Mouse (Mus musculus) stomach, embryonic 15.5 days (tissue): ENCODE measurements at regions not wholly inside any gene's neighbourhood (a gene's known extent, or its start where the extent isn't known, plus 50 kb on each side); places are given as distances from the start of the nearest gene placed in this dataset.

Experiments used
- ATAC-seq: fragments of 200-750 bp; cut with Nextera tagmentation; 2 replicates; pipeline ENCODE4 v1.8.0; 2017; ENCODE audit warnings: low read depth, moderate number of reproducible peaks, moderate TSS enrichment; ENCODE audit not compliant: insufficient read depth, low FRiP score
- H3K27ac ChIP-seq: fragments of 300-500 bp; sonication (generic); 2 replicates; pipeline ENCODE4 v1.5.1; 2015; ENCODE audit warnings: mild to moderate bottlenecking, inconsistent platforms
- H3K27me3 ChIP-seq: fragments of 300-500 bp; sonication (generic); replicated peaks from 2 replicates; pipeline ENCODE4 v1.6.1; 2015; ENCODE audit warnings: inconsistent platforms
- H3K36me3 ChIP-seq: fragments of 300-500 bp; sonication (generic); 2 replicates; pipeline ENCODE4 v1.6.1; 2015; ENCODE audit warnings: inconsistent platforms
- H3K4me1 ChIP-seq: fragments of 300-500 bp; sonication (generic); 2 replicates; pipeline ENCODE4 v1.6.1; 2015; ENCODE audit warnings: inconsistent platforms
- H3K4me2 ChIP-seq: fragments of 300-500 bp; sonication (generic); 2 replicates; pipeline ENCODE4 v1.6.1; 2015; ENCODE audit warnings: mild to moderate bottlenecking, inconsistent platforms
- H3K4me3 ChIP-seq: fragments of 300-500 bp; sonication (generic); replicated peaks from 2 replicates; pipeline ENCODE4 v1.5.1; 2015; ENCODE audit warnings: inconsistent platforms
- H3K9ac ChIP-seq: fragments of 300-500 bp; sonication (generic); 2 replicates; pipeline ENCODE4 v1.6.1; 2015; ENCODE audit warnings: inconsistent platforms
- H3K9me3 ChIP-seq: fragments of 300-500 bp; sonication (generic); 2 replicates; pipeline ENCODE4 v1.6.1; 2016; ENCODE audit warnings: inconsistent platforms
- WGBS: fragments of 180-500 bp; shearing (Covaris S2); methylation state at CpG from one replicate; pipeline ENCODE4 v1.1.7; 2015; 5-methylcytosine and 5-hydroxymethylcytosine counted together

DNA sequence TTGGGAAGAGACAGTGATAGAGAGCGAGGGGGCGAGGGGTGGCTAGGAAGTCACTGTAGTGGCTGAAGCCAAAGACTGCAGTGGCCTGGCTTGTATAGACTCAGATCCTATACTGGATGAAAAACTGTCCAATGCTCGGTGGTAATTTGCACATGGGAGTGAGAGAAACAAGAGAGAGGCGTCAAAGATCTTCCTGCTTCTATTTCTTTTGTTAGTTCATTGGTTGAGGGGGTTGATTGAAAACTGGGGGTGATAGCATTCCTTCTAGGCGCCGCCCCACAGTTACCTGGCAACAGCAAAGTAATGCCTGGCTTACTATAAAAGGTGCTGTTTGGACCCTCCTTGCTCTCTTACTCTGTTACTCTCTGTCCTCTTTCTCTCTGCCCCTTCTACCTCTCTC, 465.3 kb upstream of the Smim15 start:
- 84% methylated on average over 6 of the region's 6 CpGs for WGBS
- no peak overlapping the region for H3K4me3 ChIP-seq

DNA sequence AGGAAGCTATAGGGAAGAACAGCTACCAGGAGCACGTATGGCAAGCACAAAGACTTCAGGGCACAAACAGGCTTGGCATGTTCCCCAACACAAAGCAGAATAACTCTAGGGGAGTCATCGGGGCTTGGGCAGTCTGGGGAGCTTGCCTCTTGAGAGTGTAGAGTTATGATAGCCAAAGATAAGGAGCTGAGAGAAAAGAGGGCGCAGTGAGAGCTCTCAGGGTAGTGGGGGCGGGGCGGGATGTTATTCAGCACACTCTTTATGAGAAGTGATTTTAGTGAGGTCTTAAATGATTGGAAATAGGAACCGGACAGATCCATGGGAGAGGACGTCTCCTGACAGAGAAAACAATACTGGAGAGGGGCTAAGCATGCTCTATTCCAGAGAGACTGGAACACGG, 466.4 kb upstream of the Smim15 start:
- ATAC-seq, result no peak; the same call in 1 of the 2 replicates
- H3K4me2 ChIP-seq, result no peak overlapping the region
- no peaks in the 10 kb centered on the region for H3K9me3 ChIP-seq
- no peaks in the 10 kb centered on the region for H3K27me3 ChIP-seq
- no peak overlapping the region for H3K27ac ChIP-seq
- H3K36me3 ChIP-seq, result no peaks in the 10 kb centered on the region
- 70% methylated on average over 8 of the region's 8 CpGs for WGBS
- H3K9ac ChIP-seq, result no peak overlapping the region
- no peak overlapping the region for H3K4me3 ChIP-seq
- H3K4me1 ChIP-seq, result no peaks in the 10 kb centered on the region

More for the DNA sequence above, 465.3 kb upstream of the Smim15 start:
- Histone ChIP-seq H3K9me3 (no peaks in the 10 kb centered on the region), H3K36me3 (no peaks in the 10 kb centered on the region), H3K4me1 (no peaks in the 10 kb centered on the region), H3K27ac (no peak overlapping the region), H3K27me3 (no peaks in the 10 kb centered on the region), H3K9ac (no peak overlapping the region), H3K4me2 (no peak overlapping the region)
- ATAC-seq, result no peak

DNA sequence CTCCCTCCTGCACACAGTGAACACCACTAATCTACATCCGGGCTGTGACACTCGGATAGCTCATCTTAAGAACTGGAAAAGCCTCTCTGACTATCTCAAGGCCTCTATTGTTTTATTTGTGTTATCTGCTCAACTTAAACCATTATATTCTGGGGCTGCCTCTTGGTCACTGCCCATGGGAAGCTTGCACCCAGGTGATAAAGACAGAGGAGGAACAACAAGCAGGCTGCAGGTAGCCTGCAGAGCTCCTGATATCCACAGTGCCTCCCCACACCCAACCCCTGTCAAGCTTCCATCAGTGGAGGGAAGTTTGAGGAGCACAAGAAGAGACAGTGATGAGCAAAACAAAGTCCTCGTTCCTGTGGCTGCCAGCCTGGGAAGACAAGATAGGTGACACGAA, 467.0 kb upstream of the Smim15 start:
- ATAC-seq, result peak; percentile 79
- H3K27ac ChIP-seq, result no peak overlapping the region
- no peak overlapping the region for H3K4me2 ChIP-seq
- H3K4me1 ChIP-seq, result no peaks in the 10 kb centered on the region
- no peak overlapping the region for H3K9ac ChIP-seq
- no peaks in the 10 kb centered on the region for H3K27me3 ChIP-seq
- WGBS, result 58% methylated on average over 4 of the region's 4 CpGs
- H3K36me3 ChIP-seq, result no peaks in the 10 kb centered on the region
- no peak overlapping the region for H3K4me3 ChIP-seq
- no peaks in the 10 kb centered on the region for H3K9me3 ChIP-seq

DNA sequence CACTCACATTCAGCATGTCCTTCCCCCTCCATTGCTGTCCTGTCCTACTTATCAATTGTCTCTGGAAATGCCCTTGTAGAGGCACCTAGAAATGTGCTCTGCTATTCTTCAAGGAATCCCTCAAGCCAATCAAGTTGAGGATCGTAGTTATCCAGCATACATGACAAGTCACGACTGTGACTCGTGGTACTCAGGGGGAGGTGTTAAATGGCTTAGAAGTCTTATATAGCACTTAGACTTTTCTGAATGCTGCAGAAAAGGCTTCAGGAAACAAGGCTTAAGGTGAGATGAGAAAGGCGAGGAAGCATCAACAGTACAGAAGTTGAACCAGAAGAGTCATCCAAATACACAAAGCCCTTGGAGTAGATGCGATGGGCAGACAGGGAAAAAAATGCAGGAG, 467.5 kb upstream of the Smim15 start:
- H3K36me3 ChIP-seq, result no peaks in the 10 kb centered on the region
- WGBS, result 83% methylated on average over 5 of the region's 5 CpGs

DNA sequence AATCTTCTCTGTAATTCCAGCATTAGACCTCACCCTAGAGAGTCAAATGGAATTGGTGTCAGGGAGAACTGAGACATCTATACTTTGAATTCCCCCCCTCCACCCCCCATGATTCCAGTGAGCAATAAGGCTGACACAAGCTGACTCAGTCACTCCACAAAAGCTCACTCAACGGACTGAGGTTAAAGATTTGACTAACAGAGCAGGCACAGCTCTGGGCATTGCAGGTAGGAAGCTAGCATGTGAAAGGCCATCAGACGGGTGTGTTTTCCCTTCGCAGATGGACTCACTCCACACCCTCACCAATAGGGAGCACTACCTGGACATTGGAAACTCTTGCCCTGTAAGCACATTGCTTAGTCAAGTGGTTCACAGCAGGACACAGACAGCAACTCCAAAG, 469.2 kb upstream of the Smim15 start:
- 83% methylated on average over 3 of the region's 3 CpGs for WGBS
- H3K4me2 ChIP-seq, result no peak overlapping the region
- ATAC-seq, result no peak

More for the DNA sequence above, 467.5 kb upstream of the Smim15 start:
- Histone ChIP-seq H3K4me1 (no peaks in the 10 kb centered on the region), H3K27ac (no peak overlapping the region), H3K4me2 (no peak overlapping the region), H3K27me3 (no peaks in the 10 kb centered on the region), H3K4me3 (no peak overlapping the region), H3K9me3 (no peaks in the 10 kb centered on the region), H3K9ac (no peak overlapping the region)
- no peak for ATAC-seq

DNA sequence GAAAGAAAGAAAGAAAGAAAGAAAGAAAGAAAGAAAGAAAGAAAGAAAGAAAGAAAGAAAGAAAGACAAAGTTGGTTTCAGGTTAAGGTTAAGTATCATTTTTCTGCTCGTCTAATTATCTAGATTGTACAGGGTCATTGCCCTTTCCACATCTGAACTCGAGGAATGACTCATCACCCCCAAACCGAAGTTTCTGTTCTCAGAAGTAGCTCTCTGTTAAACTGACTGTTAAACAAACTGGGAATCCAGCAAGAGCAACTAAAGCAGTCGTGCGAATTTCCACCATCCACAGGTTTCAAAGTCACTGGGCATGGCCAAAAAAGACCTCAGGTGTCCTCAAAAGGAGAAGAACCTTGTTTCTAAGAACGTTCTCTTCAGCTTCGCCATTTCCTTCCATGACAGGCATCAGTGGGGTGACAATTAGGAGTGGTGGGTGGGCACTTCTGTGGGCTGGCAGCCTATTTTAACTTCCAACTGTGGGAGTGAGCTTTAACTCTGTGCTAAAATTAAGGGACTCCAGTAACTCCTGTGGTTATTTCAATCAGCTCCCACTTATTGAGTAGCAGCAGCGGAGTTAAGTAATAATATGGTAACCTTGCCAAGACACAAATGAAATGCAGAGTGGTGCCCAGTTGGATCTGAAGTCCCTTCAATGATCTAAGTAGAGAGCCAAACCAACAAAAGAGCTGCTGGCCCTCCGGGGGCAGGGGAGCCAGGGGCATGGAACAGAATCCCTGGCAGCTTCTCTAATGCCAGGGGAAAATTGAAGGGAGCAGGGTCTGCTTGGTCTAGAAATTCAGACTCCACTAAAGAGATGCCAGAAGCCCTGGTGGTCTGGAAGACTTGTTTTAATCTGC, 470.5 kb upstream of the Smim15 start:
- H3K9me3 ChIP-seq, result no peaks in the 10 kb centered on the region
- 73% methylated on average over 9 of the region's 9 CpGs for WGBS
- no peaks in the 10 kb centered on the region for H3K27me3 ChIP-seq
- no peak for ATAC-seq
- no peak overlapping the region for H3K4me2 ChIP-seq
- H3K4me3 ChIP-seq, result no peak overlapping the region
- no peaks in the 10 kb centered on the region for H3K4me1 ChIP-seq
- no peaks in the 10 kb centered on the region for H3K36me3 ChIP-seq
- no peak overlapping the region for H3K27ac ChIP-seq
- H3K9ac ChIP-seq, result no peak overlapping the region

More for the DNA sequence above, 469.2 kb upstream of the Smim15 start:
- Histone ChIP-seq H3K9ac (no peak overlapping the region), H3K4me3 (no peak overlapping the region), H3K36me3 (no peaks in the 10 kb centered on the region), H3K27me3 (no peaks in the 10 kb centered on the region), H3K4me1 (no peaks in the 10 kb centered on the region), H3K9me3 (no peaks in the 10 kb centered on the region), H3K27ac (no peak overlapping the region)

DNA sequence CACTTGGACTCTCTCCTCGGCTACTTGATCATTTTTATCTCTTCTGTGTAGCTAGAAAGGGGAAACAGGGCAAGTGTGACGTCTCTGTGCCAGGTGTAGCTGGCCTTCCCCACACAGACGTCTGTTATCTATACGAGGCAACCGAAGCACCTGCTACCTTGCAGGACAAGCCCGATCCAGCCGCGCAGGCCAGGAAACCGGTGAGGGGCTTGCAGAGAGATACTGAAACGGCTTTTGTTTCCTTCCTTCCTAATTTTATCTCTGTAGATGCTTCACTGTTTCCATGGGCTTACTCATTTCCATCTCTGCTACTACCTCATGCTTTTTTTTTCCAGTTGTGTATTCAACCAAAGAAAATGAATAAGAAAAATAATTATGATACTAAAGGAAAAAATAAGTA, 472.7 kb upstream of the Smim15 start:
- Histone ChIP-seq H3K27ac (no peak overlapping the region), H3K4me2 (no peak overlapping the region), H3K9ac (no peak overlapping the region), H3K4me1 (no peaks in the 10 kb centered on the region), H3K4me3 (no peak overlapping the region), H3K27me3 (no peaks in the 10 kb centered on the region), H3K9me3 (no peaks in the 10 kb centered on the region), H3K36me3 (no peaks in the 10 kb centered on the region)
- ATAC-seq, result no peak
- WGBS, result 67% methylated on average over 10 of the region's 10 CpGs

DNA sequence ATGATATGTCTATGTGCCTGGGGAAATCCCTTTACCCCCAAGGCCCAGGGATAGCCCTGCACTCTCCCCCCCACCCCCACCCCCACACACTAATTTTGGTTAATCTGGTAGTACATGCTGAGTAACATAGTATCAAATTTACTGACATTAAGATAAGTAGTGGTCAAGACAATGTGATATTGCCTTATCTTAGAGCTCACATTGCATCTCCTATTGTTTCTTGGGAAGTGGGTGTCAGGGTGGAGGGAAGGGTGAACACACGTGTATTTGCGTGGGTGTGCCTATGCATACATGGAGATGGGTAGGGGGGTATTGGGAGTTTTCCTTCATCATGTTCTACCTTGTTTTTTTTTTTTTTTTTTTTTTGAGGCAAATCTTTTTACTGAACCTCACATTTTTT, 474.8 kb upstream of the Smim15 start:
- H3K4me1 ChIP-seq, result no peaks in the 10 kb centered on the region
- no peak overlapping the region for H3K27ac ChIP-seq
- WGBS, result 76% methylated on average over 2 of the region's 2 CpGs
- no peaks in the 10 kb centered on the region for H3K27me3 ChIP-seq
- H3K9me3 ChIP-seq, result no peaks in the 10 kb centered on the region
- H3K4me3 ChIP-seq, result no peak overlapping the region
- no peaks in the 10 kb centered on the region for H3K36me3 ChIP-seq
- ATAC-seq, result no peak
- H3K4me2 ChIP-seq, result no peak overlapping the region
- H3K9ac ChIP-seq, result no peak overlapping the region

DNA sequence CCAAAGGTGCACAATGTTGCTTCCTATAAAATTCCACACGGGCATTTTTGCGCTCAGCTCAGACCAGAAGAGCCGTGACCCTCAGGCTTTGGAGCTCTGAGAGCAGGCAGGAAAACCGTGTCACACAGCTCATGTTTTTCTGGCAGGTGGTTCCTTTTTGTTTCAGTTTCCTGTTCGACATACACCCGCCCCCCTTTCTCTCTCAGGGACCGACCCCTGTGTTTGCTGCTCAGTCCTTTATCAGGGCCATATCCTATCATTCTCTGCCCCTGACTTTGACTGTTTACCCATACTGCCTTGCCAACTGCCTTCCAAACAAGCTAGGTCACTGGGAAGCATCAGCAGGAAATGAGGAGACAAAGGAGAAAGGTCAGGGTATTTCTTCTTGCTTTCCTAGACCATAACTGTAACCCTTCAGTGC, 475.5 kb upstream of the Smim15 start:
- ATAC-seq, result no peak; the same call in 1 of the 2 replicates
- WGBS, result 30% methylated on average over 7 of the region's 7 CpGs
- H3K9me3 ChIP-seq, result no peaks in the 10 kb centered on the region
- no peak overlapping the region for H3K4me3 ChIP-seq
- H3K27ac ChIP-seq, result no peak overlapping the region
- H3K9ac ChIP-seq, result no peak overlapping the region
- no peaks in the 10 kb centered on the region for H3K4me1 ChIP-seq
- no peaks in the 10 kb centered on the region for H3K36me3 ChIP-seq
- H3K27me3 ChIP-seq, result no peaks in the 10 kb centered on the region
- H3K4me2 ChIP-seq, result no peak overlapping the region

DNA sequence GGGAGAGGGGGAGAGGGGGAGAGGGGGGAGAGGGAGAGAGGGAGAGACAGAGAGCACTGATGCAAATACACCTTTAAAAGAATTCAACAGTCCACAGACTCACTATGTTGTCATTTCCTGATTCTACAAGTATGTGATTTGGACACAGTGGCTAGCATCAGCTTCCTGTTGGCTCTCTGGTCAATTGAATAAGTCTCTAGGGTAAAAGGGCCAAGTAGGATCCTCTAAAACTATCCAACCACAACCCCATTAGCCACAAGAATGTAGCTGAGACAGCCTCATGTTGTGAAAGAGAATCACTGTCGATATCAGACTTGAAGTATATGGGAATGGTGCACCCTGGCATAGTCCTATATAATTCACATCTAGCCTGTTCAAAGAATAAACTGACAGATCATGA, 481.8 kb upstream of the Smim15 start:
- H3K4me1 ChIP-seq, result no peaks in the 10 kb centered on the region
- no peaks in the 10 kb centered on the region for H3K27me3 ChIP-seq
- no peak for ATAC-seq
- no peaks in the 10 kb centered on the region for H3K36me3 ChIP-seq
- H3K9ac ChIP-seq, result no peak overlapping the region
- no peak overlapping the region for H3K4me2 ChIP-seq
- no peaks in the 10 kb centered on the region for H3K9me3 ChIP-seq
- H3K27ac ChIP-seq, result no peak overlapping the region
- H3K4me3 ChIP-seq, result no peak overlapping the region
- WGBS, result 91% methylated on average over 1 of the region's 1 CpGs

DNA sequence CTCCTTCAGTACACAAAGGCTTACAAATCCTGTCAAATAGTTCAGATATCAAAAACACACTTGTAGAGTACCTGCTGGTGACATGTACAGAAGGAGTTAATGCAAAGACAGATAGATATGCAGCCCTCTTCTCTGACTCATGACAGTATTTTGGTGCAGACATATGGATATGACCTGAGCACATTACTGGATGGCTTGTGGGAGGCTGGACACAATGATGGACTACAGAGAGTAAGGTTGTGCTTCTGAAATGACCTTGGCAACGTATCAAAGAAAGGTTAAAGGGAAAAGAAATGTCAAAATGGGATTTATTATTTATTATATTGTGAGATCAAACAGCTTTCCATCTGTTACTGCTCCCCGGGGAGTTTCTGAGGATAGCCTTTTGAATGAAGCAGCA, 482.7 kb upstream of the Smim15 start:
- H3K9ac ChIP-seq, result no peak overlapping the region
- no peak overlapping the region for H3K4me3 ChIP-seq
- H3K9me3 ChIP-seq, result no peaks in the 10 kb centered on the region
- no peak overlapping the region for H3K27ac ChIP-seq
- H3K36me3 ChIP-seq, result no peaks in the 10 kb centered on the region
- WGBS, result 43% methylated on average over 2 of the region's 2 CpGs
- H3K4me2 ChIP-seq, result no peak overlapping the region
- no peak for ATAC-seq
- no peaks in the 10 kb centered on the region for H3K4me1 ChIP-seq
- no peaks in the 10 kb centered on the region for H3K27me3 ChIP-seq

DNA sequence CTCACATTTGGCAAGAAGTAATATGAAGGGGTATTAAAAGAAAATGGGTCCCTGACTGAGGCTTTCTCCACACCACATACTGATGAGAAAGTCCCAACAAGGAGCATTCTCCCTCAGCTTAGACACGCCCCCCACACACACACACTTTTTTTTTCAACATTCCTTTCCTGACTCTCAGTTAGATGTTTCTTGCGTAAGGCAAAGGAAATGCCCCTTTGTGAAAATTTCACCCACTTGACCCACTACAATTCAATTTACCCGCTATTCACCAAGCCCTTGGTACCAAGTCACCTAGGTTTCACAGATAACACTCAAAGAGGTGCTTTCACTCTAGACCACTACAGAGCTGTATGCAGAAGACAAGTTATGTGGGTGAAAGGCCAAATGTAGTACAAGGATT, 488.3 kb upstream of the Smim15 start:
- Histone ChIP-seq H3K27me3 (no peaks in the 10 kb centered on the region), H3K4me3 (no peak overlapping the region), H3K4me1 (no peaks in the 10 kb centered on the region), H3K9ac (no peak overlapping the region), H3K4me2 (no peak overlapping the region), H3K9me3 (no peaks in the 10 kb centered on the region), H3K36me3 (no peaks in the 10 kb centered on the region), H3K27ac (no peak overlapping the region)
- ATAC-seq, result no peak
- WGBS, result 66% methylated on average over 3 of the region's 3 CpGs

DNA sequence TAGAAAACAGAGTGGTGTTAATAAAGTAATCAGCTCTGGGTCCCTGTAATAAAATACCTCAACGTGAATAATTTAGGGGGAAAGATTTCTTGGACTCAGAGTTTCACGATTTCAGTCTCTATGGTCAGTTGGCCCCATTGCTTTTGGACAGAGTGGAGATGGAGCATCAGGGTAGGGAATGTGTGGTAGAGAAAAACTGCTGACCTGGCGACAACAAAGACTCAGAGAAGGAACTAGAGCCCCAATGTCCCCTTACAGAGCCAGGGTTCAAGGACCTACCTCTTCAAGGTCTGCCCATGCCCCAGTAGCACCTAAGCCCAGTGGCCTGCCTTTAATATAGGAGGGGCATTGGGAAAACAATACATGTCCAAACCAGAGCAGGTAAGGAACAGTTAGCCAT, 490.2 kb upstream of the Smim15 start:
- H3K4me1 ChIP-seq, result no peaks in the 10 kb centered on the region
- no peak overlapping the region for H3K4me3 ChIP-seq
- no peaks in the 10 kb centered on the region for H3K27me3 ChIP-seq
- no peak overlapping the region for H3K27ac ChIP-seq
- no peaks in the 10 kb centered on the region for H3K36me3 ChIP-seq
- no peak overlapping the region for H3K9ac ChIP-seq
- 83% methylated on average over 3 of the region's 3 CpGs for WGBS
- no peak overlapping the region for H3K4me2 ChIP-seq
- no peaks in the 10 kb centered on the region for H3K9me3 ChIP-seq
- no peak for ATAC-seq
